Mouse (Mus musculus) embryonic facial prominence, embryonic 15.5 days (tissue): ENCODE measurements around the gene Slit3. TPM values are rescaled to one million over a fixed set of nuclear protein-coding genes. Genes with fewer than 3 reads are reported as not detected.

Source experiments
- ATAC-seq: fragments of 200-750 bp; cut with Nextera tagmentation; 2 replicates; pipeline ENCODE4 v1.8.0; 2017; ENCODE audit warnings: low read depth, moderate TSS enrichment; ENCODE audit not compliant: insufficient number of reproducible peaks, low FRiP score, low TSS enrichment
- H3K27ac ChIP-seq: fragments of 300-500 bp; sonication (generic); replicated peaks from 2 replicates; pipeline ENCODE4 v1.5.1; 2015; ENCODE audit warnings: mild to moderate bottlenecking, inconsistent platforms
- H3K27me3 ChIP-seq: fragments of 300-500 bp; sonication (generic); 2 replicates; pipeline ENCODE4 v1.6.1; 2015; ENCODE audit warnings: inconsistent platforms
- H3K36me3 ChIP-seq: fragments of 300-500 bp; sonication (generic); 2 replicates; pipeline ENCODE4 v1.6.1; 2015; ENCODE audit warnings: mild to moderate bottlenecking, inconsistent platforms
- H3K4me1 ChIP-seq: fragments of 300-500 bp; sonication (generic); 2 replicates; pipeline ENCODE4 v1.6.1; 2015; ENCODE audit warnings: inconsistent platforms
- H3K4me2 ChIP-seq: fragments of 300-500 bp; sonication (generic); replicated peaks from 2 replicates; pipeline ENCODE4 v1.6.1; 2015; ENCODE audit warnings: mild to moderate bottlenecking, inconsistent platforms
- H3K4me3 ChIP-seq: fragments of 300-500 bp; sonication (generic); replicated peaks from 2 replicates; pipeline ENCODE4 v1.5.1; 2015; ENCODE audit warnings: mild to moderate bottlenecking, inconsistent platforms
- H3K9ac ChIP-seq: fragments of 300-500 bp; sonication (generic); 2 replicates; pipeline ENCODE4 v1.6.1; 2015; ENCODE audit warnings: inconsistent platforms
- H3K9me3 ChIP-seq: fragments of 300-500 bp; sonication (generic); replicated peaks from 2 replicates; pipeline ENCODE4 v1.6.1; 2016; ENCODE audit warnings: inconsistent platforms
- WGBS: fragments of 180-500 bp; shearing (Covaris S2); methylation state at CpG from one replicate; pipeline ENCODE4 v1.1.7; 2015; 5-methylcytosine and 5-hydroxymethylcytosine counted together
- polyA plus RNA-seq: library from polyadenylated mRNA; unstranded; fragments of >200 nt; fragmentation: Nextera tagmentation; extraction: Ambion mirVana; gene quantifications from 2 replicates; pipeline ENCODE4 v1.2.1, GENCODE M21; 2015

Gene Slit3
- polyA plus RNA-seq, 1 experiment from 2014 or later: 27.6 TPM

DNA sequence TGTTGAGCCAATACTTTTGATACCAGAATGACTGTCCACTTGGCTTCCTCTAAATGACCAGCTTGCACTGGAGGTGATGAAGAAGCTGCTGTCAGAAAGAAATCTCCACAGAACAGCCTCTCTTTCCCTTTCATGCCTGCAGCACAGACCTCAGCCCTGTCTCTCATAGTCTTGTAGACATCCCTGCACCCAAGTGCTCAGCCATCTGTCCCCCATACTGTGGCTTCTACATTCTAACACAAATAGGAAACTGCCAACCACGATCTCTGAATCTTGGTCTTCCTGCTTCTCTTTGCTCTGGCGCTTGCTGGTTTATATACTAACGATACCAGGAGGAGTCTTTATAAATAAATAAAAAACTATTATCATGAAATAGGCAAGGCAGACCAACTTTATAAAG lies 184.9 kb downstream of the Slit3 start:
- Histone ChIP-seq H3K9me3 (no peaks in the 10 kb centered on the region), H3K27ac (no peak overlapping the region), H3K4me2 (no peak overlapping the region), H3K4me1 (peaks cover 19% of the 10 kb centered on the region), H3K4me3 (no peak overlapping the region), H3K27me3 (no peaks in the 10 kb centered on the region), H3K9ac (no peak overlapping the region), H3K36me3 (no peaks in the 10 kb centered on the region)
- ATAC-seq: no peak
- WGBS: 78% methylated on average over 3 of the region's 3 CpGs

DNA sequence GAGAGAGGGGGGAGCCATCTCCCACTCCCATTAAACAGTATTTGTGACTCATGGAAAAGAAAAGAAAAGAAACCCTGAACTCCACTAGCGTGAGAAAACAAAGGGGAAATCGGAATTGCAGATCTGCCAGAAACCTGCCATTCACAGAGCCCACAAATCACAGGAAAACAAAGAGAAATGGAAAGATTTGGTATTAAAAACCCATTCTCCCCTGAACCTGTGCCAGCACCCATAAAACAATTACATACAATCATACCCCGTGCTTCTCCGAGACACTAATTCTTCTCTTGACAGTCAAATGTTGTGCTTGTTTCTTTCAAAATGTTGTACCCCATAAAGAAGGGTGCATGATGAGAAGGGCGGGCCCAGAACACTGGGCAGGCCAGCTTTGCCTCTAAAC lies 185.9 kb downstream of the Slit3 start:
- Histone ChIP-seq H3K27me3 (no peaks in the 10 kb centered on the region), H3K9ac (no peak overlapping the region), H3K4me3 (no peak overlapping the region), H3K36me3 (no peaks in the 10 kb centered on the region), H3K27ac (no peak overlapping the region), H3K9me3 (no peaks in the 10 kb centered on the region), H3K4me2 (no peak overlapping the region), H3K4me1 (peaks cover 19% of the 10 kb centered on the region)
- no peak for ATAC-seq
- 67% methylated on average over 5 of the region's 5 CpGs for WGBS

DNA sequence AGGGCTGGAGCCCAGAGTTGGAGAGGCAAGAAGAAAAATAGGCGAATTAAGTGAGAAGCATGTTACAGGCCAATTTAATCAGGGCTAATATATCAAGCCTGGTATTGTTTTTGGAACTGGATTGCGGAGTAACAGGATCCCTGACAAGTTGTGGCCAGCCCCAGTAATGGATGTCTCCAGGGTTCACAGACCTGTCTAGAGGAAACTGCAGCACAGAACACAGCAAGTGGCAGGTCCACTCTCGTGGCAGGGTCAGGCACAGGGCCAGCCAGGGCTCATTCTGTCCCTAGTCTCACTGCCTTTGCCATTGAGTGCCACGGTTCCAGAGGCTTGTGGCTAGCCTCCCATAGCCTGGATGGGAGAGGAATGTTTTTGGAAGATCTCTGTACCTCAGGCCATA lies 187.0 kb downstream of the Slit3 start:
- H3K36me3 ChIP-seq: no peaks in the 10 kb centered on the region
- H3K27ac ChIP-seq: no peak overlapping the region
- 63% methylated on average over 4 of the region's 4 CpGs for whole genome bisulfite sequencing
- no peak overlapping the region for H3K4me3 ChIP-seq
- no peak overlapping the region for H3K4me2 ChIP-seq
- no peaks in the 10 kb centered on the region for H3K27me3 ChIP-seq
- H3K4me1 ChIP-seq: peaks cover 19% of the 10 kb centered on the region
- no peak overlapping the region for H3K9ac ChIP-seq
- ATAC-seq: no peak
- no peaks in the 10 kb centered on the region for H3K9me3 ChIP-seq

DNA sequence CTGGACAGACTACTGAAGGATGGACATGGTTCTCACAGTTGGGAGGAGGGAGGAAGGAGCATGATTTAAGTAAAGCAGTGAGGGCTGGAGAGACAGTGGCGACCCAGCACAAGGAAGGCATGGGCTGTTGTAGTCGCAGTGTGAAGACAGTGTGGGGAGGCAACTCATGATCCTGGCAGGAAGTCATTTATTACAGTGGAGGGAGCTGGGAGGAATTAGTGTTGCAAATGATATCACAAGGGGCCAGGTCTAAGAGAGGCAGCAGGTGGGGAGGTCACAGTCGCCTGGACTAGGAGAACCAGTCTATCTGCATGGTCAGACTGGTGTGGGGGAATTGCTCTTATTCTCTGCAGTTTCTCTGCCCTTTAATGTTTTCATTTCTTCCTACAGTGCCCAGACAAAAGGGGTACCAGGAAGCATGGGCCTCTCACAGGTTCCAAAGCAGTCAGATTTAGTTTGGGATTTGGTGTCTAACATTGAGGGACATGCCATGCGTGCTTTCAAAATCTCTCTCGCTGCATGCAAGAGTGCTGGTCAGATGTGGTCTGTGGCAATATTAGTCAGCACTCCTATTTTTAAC lies 194.5 kb downstream of the Slit3 start:
- no peak for ATAC-seq
- no peak overlapping the region for H3K4me3 ChIP-seq
- H3K9me3 ChIP-seq: no peaks in the 10 kb centered on the region
- no peak overlapping the region for H3K27ac ChIP-seq
- no peaks in the 10 kb centered on the region for H3K36me3 ChIP-seq
- no peak overlapping the region for H3K9ac ChIP-seq
- WGBS: 75% methylated on average over 5 of the region's 5 CpGs
- no peaks in the 10 kb centered on the region for H3K4me1 ChIP-seq
- no peak overlapping the region for H3K4me2 ChIP-seq
- no peaks in the 10 kb centered on the region for H3K27me3 ChIP-seq

DNA sequence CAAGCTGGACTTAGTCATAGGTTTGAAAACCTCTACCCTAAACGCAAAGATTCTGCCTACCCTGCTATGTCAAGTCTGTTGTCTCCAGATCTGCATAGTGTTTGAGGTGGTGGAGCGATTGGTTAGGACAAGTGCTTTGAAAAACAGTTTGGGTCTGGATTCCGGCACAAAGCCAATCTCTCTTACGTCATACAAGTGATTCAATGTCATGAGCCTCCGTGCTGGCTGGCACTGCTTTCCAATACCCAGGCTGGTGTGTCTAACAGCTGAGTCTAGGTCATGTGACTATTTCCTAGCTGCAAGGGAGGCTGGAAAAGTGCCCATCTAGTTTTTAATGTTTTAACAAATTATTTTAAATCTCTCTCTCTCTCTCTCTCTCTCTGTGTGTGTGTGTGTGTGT lies 196.2 kb downstream of the Slit3 start:
- 89% methylated on average over 5 of the region's 5 CpGs for WGBS

DNA sequence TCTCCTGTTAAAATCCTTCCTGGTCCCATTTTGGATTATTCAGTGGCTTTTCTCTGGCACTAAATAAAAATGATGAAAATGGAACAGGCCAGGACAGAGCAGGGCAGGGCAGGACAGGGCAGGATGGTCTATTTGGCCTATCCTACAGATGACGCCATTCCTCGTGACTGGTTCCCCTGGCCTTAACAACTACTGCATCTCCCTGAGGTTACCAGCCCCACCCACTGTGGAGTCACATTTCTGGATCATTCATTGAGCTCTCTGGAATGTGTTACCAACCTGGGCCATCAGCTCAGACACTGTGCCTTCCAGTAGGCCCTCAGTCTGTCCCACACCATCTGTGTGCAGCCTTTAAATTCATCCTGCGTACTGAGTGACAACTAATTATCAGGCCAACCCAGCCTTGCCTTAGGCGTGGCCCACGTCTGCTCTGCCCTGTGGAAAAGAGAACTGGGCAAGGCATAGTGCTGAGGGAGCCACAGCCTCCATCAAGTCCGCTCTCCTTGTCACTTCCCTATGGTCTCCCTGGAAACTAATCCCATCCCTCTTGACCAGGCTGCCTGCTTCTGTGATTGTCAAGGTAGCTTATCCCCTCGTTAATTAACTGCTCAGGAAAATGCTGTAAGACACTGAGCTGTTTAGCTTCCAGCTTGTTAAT lies 196.9 kb downstream of the Slit3 start:
- Histone ChIP-seq H3K9me3 (no peaks in the 10 kb centered on the region), H3K27ac (no peak overlapping the region), H3K36me3 (no peaks in the 10 kb centered on the region), H3K9ac (no peak overlapping the region), H3K4me1 (no peaks in the 10 kb centered on the region), H3K4me2 (no peak overlapping the region), H3K4me3 (no peak overlapping the region), H3K27me3 (no peaks in the 10 kb centered on the region)
- WGBS: 62% methylated on average over 7 of the region's 7 CpGs
- ATAC-seq: no peak

More for the DNA sequence above, 196.2 kb downstream of the Slit3 start:
- H3K9ac ChIP-seq: no peak overlapping the region
- H3K27me3 ChIP-seq: no peaks in the 10 kb centered on the region
- no peak overlapping the region for H3K4me3 ChIP-seq
- no peaks in the 10 kb centered on the region for H3K36me3 ChIP-seq
- no peak overlapping the region for H3K4me2 ChIP-seq
- H3K4me1 ChIP-seq: no peaks in the 10 kb centered on the region
- H3K9me3 ChIP-seq: no peaks in the 10 kb centered on the region
- ATAC-seq: no peak
- H3K27ac ChIP-seq: no peak overlapping the region

DNA sequence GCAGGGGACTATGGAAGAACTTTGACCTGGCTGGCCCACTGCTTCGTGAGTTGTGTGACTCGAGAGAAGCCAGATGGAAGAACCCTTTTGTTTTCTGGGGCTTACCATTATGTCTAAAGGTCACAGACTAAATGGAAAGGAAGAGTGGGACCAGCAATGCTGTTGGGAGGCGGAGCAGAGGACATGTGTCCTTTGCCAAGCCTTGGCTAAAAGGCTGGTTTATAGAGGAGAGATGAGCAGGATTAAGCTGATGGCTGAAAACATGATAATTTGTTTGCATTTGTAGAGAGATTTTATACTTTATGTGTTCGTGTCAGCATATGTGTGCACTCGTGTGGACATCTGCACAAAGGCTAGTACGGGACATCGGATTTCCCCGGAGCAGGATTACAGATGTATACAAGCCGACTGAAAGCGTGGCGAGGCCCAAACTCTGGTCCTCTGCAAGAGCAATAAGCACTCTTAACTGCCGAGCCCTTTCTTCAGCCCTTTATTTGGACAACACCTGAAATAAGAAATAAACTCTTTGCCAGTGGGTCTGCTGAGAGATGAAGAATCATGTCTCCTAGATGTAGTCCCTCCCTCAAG lies 197.5 kb downstream of the Slit3 start:
- Histone ChIP-seq H3K36me3 (no peaks in the 10 kb centered on the region), H3K4me3 (no peak overlapping the region), H3K9me3 (no peaks in the 10 kb centered on the region), H3K27ac (no peak overlapping the region), H3K4me1 (no peaks in the 10 kb centered on the region), H3K4me2 (no peak overlapping the region), H3K27me3 (no peaks in the 10 kb centered on the region), H3K9ac (no peak overlapping the region)
- no peak for ATAC-seq
- 75% methylated on average over 12 of the region's 12 CpGs for WGBS

DNA sequence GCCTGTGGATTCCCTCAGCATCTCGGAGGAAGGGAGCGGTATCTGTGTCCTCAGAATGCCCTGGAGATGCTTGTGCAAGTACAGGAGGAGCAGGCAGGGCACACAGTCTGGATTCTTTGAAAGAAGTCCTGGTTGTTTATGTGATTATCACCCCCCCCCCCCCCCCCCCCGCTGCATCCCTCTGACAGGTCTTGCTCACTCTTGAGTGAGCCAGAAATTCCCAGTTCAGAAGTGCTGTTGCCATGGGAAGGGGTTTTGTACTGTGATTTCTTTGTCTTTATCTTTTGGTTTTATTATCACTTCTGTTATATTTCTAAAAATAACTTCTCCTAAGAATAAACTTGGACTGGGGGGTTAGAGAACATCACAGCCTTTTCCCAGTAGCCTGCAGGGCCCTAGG lies 199.5 kb downstream of the Slit3 start:
- ATAC-seq: no peak
- no peak overlapping the region for H3K4me3 ChIP-seq
- WGBS: 89% methylated on average over 3 of the region's 3 CpGs
- no peaks in the 10 kb centered on the region for H3K9me3 ChIP-seq
- no peak overlapping the region for H3K27ac ChIP-seq
- no peaks in the 10 kb centered on the region for H3K36me3 ChIP-seq
- peaks cover under 1% of the 10 kb centered on the region; the same call in 1 of the 2 replicates for H3K4me1 ChIP-seq
- H3K4me2 ChIP-seq: no peak overlapping the region
- H3K9ac ChIP-seq: no peak overlapping the region
- no peaks in the 10 kb centered on the region for H3K27me3 ChIP-seq

DNA sequence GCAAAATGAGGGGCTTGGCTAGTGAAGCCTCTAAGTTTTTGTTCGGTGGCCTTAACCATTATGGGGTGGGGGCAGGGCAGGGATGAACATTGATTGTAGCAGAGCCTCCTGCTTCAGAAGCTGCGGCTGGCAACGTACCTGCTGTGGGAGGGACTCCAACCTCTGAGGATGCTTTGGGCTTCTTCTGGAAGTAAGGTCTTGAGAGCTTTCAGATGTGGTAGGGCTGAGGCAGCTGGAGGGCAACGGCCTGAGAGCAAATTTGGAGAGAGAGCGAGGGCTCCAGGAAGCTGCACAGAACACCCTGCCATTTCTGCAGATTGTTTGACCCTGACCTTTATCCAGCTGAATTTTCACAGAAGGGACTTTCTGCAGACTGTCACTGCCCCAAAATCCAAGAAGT lies 203.4 kb downstream of the Slit3 start:
- ATAC-seq: no peak

DNA sequence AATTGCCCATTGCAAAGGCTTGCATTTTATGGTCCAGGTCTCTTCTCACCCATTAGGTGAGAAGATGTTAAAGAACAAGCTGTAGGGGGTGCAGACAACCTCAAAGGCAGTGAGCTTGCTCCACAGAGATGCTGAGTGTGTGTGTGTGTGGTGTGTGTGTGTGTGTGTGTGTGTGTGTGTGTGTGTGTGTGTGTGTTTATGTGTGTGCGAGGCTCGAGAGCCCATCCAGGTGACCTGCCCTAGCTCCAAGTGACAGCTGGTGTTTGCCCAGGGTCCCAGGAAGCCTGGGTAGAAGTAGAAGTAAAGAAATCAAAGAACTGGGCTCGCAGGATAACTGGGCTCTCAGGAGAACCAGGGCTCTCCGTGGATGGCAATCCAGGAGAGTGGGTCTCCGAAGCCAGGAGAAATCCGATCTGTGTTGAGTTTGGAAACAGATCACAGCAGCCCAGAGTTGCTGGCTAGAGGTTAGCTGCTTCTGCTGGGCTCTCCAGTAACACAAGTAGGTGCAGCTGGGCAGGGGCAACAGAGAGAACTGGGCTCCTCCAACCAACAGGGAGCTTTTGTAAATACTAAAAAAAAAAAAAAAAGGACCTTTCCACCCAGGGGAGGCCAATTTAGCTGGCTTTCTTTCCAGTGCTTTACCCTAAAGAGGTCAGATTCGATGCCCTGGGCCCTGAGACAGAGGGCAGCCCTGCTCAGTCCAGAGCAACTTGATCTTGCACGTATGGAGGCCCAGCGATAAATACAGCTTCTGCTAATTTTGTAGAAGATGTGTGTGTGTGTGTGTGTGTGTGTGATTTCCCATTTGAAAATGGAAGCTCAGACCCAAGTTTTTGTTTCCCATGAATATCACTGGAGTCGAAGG lies 204.3 kb downstream of the Slit3 start:
- Histone ChIP-seq H3K9ac (no peak overlapping the region), H3K4me3 (no peak overlapping the region), H3K4me1 (peaks cover 4% of the 10 kb centered on the region; the same call in 1 of the 2 replicates), H3K9me3 (no peaks in the 10 kb centered on the region), H3K36me3 (no peaks in the 10 kb centered on the region), H3K27me3 (no peaks in the 10 kb centered on the region), H3K27ac (no peak overlapping the region), H3K4me2 (no peak overlapping the region)
- 45% methylated on average over 10 of the region's 10 CpGs for WGBS
- ATAC-seq: no peak

More for the DNA sequence above, 203.4 kb downstream of the Slit3 start:
- Histone ChIP-seq H3K4me1 (peaks cover 4% of the 10 kb centered on the region; the same call in 1 of the 2 replicates), H3K27me3 (no peaks in the 10 kb centered on the region), H3K9me3 (no peaks in the 10 kb centered on the region), H3K9ac (no peak overlapping the region), H3K4me2 (no peak overlapping the region), H3K27ac (no peak overlapping the region), H3K36me3 (no peaks in the 10 kb centered on the region), H3K4me3 (no peak overlapping the region)
- WGBS: 47% methylated on average over 5 of the region's 5 CpGs

DNA sequence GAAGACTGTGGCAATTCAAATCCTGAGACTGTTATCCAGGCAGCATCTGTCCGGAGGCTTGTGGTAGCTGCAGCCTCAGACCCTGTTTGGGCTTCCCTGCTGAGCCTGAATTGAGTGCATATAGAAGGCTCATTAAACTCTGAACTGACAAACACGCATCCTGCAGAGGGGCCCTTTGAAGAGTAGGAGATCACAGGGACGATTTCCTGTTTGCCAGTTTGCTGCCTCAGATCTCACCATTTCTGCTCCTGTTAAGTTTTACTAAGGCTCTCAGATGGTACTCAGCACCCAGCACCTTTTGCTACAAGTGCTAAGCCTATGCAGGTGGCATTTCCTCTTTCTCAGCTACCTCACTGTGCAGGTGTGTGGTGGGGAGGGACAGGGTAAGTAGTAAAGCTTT lies 205.3 kb downstream of the Slit3 start:
- no peaks in the 10 kb centered on the region for H3K9me3 ChIP-seq
- H3K4me3 ChIP-seq: no peak overlapping the region
- H3K4me1 ChIP-seq: peaks cover 4% of the 10 kb centered on the region; the same call in 1 of the 2 replicates
- H3K27me3 ChIP-seq: no peaks in the 10 kb centered on the region
- H3K9ac ChIP-seq: no peak overlapping the region
- ATAC-seq: no peak
- no peak overlapping the region for H3K4me2 ChIP-seq
- H3K36me3 ChIP-seq: no peaks in the 10 kb centered on the region
- no peak overlapping the region for H3K27ac ChIP-seq
- WGBS: 42% methylated on average over 3 of the region's 3 CpGs
